Mouse (Mus musculus) midbrain, embryonic 13.5 days (tissue): ENCODE data around the gene Gadl1. TPM values are rescaled to one million over a fixed set of nuclear protein-coding genes. Genes with fewer than 3 reads are reported as not detected.
"Not testable (repeated sequence)": the region's sequence is repeated elsewhere in the genome, so short reads cannot be mapped to it uniquely, and the experiment has no call there.

Source experiments
- ATAC-seq: fragments of 200-750 bp; cut with Nextera tagmentation; 2 replicates; pipeline ENCODE4 v1.8.0; 2017; ENCODE audit warnings: mild to moderate bottlenecking, moderate TSS enrichment, moderate library complexity
- H3K27ac ChIP-seq: fragments of 300-500 bp; sonication (generic); 2 replicates; pipeline ENCODE4 v1.5.1; 2015; ENCODE audit warnings: inconsistent platforms, mild to moderate bottlenecking, moderate library complexity
- H3K27me3 ChIP-seq: fragments of 300-500 bp; sonication (generic); 2 replicates; pipeline ENCODE4 v1.6.1; 2015; ENCODE audit warnings: mild to moderate bottlenecking, inconsistent platforms
- H3K36me3 ChIP-seq: fragments of 300-500 bp; sonication (generic); 2 replicates; pipeline ENCODE4 v1.6.1; 2015; ENCODE audit warnings: mild to moderate bottlenecking, inconsistent platforms
- H3K4me1 ChIP-seq: fragments of 300-500 bp; sonication (generic); replicated peaks from 2 replicates; pipeline ENCODE4 v1.6.1; 2015; ENCODE audit warnings: inconsistent platforms
- H3K4me2 ChIP-seq: fragments of 300-500 bp; sonication (generic); replicated peaks from 2 replicates; pipeline ENCODE4 v1.6.1; 2015; ENCODE audit warnings: moderate library complexity, mild to moderate bottlenecking, inconsistent platforms
- H3K4me3 ChIP-seq: fragments of 300-500 bp; sonication (generic); replicated peaks from 2 replicates; pipeline ENCODE4 v1.5.1; 2015; ENCODE audit warnings: mild to moderate bottlenecking, inconsistent platforms
- H3K9ac ChIP-seq: fragments of 300-500 bp; sonication (generic); replicated peaks from 2 replicates; pipeline ENCODE4 v1.6.1; 2015; ENCODE audit warnings: mild to moderate bottlenecking, inconsistent platforms
- H3K9me3 ChIP-seq: fragments of 300-500 bp; sonication (generic); 2 replicates; pipeline ENCODE4 v1.6.1; 2016; ENCODE audit warnings: mild to moderate bottlenecking, inconsistent platforms
- WGBS: fragments of 180-500 bp; shearing (Covaris S2); methylation state at CpG from one replicate; pipeline ENCODE4 v1.1.7; 2015; 5-methylcytosine and 5-hydroxymethylcytosine counted together
- polyA plus RNA-seq: library from polyadenylated mRNA; unstranded; fragments of >200 nt; fragmentation: Nextera tagmentation; extraction: Ambion mirVana; gene quantifications from 2 replicates; pipeline ENCODE4 v1.2.1, GENCODE M21; 2015

Gadl1 gene
- polyA plus RNA-seq, 1 experiment from 2014 or later, result 0.22 TPM

DNA sequence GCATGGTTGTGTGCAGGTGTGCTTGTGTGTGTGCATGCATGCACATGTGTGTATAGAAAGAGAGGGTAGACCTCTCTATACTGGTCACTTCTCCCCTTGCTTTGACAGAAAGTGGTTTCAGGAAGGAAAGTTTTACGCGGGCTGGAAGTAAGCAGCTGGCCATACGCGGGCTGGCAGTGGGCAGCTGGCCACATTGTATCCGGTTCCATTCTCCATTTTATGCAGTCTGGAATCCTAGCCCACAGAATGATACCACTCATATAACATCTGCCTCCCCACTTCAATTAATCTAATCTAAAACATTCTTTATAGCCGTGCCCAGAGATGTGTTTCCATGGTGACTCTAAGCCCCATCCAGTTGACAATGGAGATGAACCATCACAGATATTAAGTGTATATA, 129.0 kb downstream of the Gadl1 start:
- no peak overlapping the region for H3K27ac ChIP-seq
- no peak overlapping the region for H3K9ac ChIP-seq
- H3K4me2 ChIP-seq, result no peak overlapping the region
- no peaks in the 10 kb centered on the region for H3K9me3 ChIP-seq
- no peaks in the 10 kb centered on the region for H3K27me3 ChIP-seq
- no peaks in the 10 kb centered on the region for H3K36me3 ChIP-seq
- WGBS, result 73% methylated on average over 6 of the region's 6 CpGs
- peak; percentile 37; the same call in 1 of the 2 replicates for ATAC-seq
- H3K4me1 ChIP-seq, result no peaks in the 10 kb centered on the region
- no peak overlapping the region for H3K4me3 ChIP-seq

DNA sequence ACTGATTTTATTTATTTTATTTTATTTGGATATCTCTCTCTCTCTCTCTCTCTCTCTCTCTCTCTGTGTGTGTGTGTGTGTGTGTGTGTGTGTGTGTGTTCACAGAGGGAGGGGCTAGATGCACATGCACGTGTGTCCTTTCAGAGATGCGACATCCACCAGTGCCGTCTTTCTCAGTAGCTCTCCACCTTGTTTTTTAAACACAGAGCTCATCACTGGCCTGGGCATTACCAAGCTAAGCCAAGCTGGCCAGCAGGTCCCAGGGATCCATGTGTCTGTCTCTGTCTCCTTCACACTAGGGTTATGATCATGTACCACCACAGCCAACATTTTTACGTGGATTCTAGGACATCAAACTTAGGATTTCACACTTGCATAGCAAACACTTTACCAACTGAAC, 130.7 kb downstream of the Gadl1 start:
- no peaks in the 10 kb centered on the region for H3K9me3 ChIP-seq
- ATAC-seq, result no peak
- no peak overlapping the region for H3K27ac ChIP-seq
- H3K4me3 ChIP-seq, result no peak overlapping the region
- 81% methylated on average over 4 of the region's 4 CpGs for WGBS
- H3K4me2 ChIP-seq, result no peak overlapping the region
- no peaks in the 10 kb centered on the region for H3K27me3 ChIP-seq
- no peak overlapping the region for H3K9ac ChIP-seq
- H3K36me3 ChIP-seq, result no peaks in the 10 kb centered on the region
- H3K4me1 ChIP-seq, result no peaks in the 10 kb centered on the region

DNA sequence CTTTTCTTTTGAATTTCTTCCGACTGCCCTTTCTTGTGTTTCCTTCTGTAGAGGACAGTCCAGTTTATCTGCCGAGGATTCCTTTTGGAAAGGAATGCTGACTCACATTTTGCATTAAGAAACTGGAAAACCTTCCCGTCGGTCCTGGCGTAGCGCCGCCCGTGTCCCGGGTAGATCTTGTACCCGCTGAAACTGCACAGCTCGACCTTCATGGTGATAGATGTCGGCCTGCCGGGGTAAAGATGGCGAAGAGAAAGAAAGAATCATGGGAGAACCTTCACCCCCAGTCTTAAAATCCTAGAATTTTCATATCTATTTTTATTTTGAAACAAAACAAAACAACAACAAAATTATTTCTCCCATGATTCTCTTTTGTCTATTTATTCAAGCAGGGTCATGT, 131.6 kb downstream of the Gadl1 start:
- WGBS, result 96% methylated on average over 14 of the region's 14 CpGs
- not testable (repeated sequence) for H3K27ac ChIP-seq, H3K36me3 ChIP-seq

DNA sequence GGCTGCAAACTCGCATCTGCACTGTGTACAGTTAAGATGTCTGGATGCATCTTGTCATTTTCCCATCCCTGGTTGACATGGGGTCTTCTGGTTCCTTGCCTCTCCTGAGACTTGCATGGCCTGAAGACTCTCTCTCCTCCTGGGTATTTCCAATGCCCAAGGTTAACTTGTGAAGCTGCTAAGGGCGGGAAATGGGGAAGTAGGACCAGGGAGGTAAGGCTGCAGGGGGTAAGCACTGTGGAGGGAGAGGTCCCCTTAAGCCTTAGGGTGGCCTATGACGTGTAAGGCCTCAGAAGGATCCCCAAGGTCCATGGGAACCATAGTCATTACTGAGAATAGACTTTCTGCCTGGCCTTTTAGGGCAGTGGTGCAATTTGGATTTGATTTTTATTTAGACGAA, 132.1 kb downstream of the Gadl1 start:
- no peak overlapping the region for H3K9ac ChIP-seq
- H3K36me3 ChIP-seq, result no peaks in the 10 kb centered on the region
- no peaks in the 10 kb centered on the region for H3K4me1 ChIP-seq
- H3K9me3 ChIP-seq, result no peaks in the 10 kb centered on the region
- no peak overlapping the region for H3K4me3 ChIP-seq
- no peak overlapping the region for H3K27ac ChIP-seq
- 68% methylated on average over 4 of the region's 4 CpGs for WGBS
- H3K4me2 ChIP-seq, result no peak overlapping the region
- no peak for ATAC-seq
- H3K27me3 ChIP-seq, result no peaks in the 10 kb centered on the region

More for the DNA sequence above, 131.6 kb downstream of the Gadl1 start:
- not testable (repeated sequence) for H3K9me3 ChIP-seq, H3K4me1 ChIP-seq, H3K4me3 ChIP-seq, ATAC-seq, H3K9ac ChIP-seq, H3K27me3 ChIP-seq, H3K4me2 ChIP-seq

DNA sequence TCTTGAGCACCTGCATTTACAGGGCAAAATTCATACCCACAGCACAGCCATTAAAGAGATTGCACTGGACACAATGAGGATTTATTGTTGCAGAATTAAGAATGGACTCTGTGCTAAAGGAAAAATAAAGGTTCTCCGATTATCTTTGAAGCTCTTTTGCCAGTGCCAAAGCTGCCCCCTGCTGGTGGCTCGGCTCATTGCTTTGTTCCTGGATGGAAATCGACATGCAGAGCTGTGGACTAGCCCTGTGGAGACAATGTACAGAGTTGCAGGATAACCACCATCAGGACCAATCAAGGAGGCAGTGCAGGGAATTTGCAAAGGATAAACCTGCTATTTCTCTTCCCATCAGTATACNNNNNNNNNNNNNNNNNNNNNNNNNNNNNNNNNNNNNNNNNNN, 132.5 kb downstream of the Gadl1 start:
- Histone ChIP-seq H3K4me3 (no peak overlapping the region), H3K27ac (no peak overlapping the region), H3K36me3 (no peaks in the 10 kb centered on the region), H3K9ac (no peak overlapping the region), H3K4me1 (no peaks in the 10 kb centered on the region), H3K9me3 (no peaks in the 10 kb centered on the region), H3K4me2 (no peak overlapping the region), H3K27me3 (no peaks in the 10 kb centered on the region)
- 13% methylated on average over 3 of the region's 3 CpGs for WGBS
- peak; percentile 43; the same call in 1 of the 2 replicates for ATAC-seq

DNA sequence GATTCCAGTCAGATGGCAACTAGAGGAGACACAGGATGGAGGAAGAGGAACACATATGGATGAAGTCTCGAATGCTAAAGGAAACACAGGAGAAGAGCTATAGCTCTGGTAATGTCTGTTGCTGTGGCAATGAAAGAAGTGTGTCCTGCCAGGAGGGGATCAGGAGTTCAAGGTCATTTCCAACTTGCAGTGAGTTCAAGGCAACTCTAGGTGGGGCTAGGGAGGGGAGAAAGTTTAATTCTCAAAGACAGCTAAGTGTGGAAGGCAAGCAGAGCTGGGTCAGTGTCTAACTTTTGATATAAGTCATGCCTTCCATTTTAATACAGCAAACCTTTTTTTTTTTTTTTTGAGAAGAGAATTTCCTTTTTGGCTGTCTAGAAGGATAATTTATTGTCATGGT, 140.7 kb downstream of the Gadl1 start:
- no peaks in the 10 kb centered on the region for H3K4me1 ChIP-seq
- H3K9me3 ChIP-seq, result no peaks in the 10 kb centered on the region
- no peak for ATAC-seq
- no peak overlapping the region for H3K9ac ChIP-seq
- no peaks in the 10 kb centered on the region for H3K27me3 ChIP-seq
- H3K36me3 ChIP-seq, result no peaks in the 10 kb centered on the region
- 88% methylated on average over 1 of the region's 1 CpGs for WGBS
- no peak overlapping the region for H3K4me2 ChIP-seq
- no peak overlapping the region for H3K4me3 ChIP-seq
- H3K27ac ChIP-seq, result no peak overlapping the region

DNA sequence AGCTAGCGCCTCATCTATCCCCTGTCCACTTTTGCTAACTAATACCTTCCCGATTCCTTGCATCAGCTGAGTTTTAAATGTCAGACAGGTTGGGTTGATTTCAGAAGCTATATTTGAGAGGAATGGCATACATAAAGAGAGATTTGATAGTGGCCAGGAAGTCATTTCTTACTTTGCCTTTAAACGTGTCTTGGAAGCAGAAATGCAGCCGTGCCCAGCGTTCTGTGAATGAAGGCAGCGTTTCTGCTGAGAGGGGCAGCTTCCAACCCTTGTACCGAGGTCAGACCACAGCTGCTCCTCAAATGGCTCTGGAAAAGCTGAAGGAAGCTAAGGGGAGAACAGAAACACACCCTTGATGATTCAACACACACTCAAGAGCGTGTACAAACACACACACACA, 144.7 kb downstream of the Gadl1 start:
- Histone ChIP-seq H3K36me3 (no peaks in the 10 kb centered on the region), H3K27me3 (no peaks in the 10 kb centered on the region), H3K4me3 (no peak overlapping the region), H3K27ac (no peak overlapping the region), H3K9me3 (no peaks in the 10 kb centered on the region), H3K9ac (no peak overlapping the region), H3K4me2 (no peak overlapping the region), H3K4me1 (peaks cover under 1% of the 10 kb centered on the region)
- 84% methylated on average over 8 of the region's 8 CpGs for WGBS
- no peak for ATAC-seq

DNA sequence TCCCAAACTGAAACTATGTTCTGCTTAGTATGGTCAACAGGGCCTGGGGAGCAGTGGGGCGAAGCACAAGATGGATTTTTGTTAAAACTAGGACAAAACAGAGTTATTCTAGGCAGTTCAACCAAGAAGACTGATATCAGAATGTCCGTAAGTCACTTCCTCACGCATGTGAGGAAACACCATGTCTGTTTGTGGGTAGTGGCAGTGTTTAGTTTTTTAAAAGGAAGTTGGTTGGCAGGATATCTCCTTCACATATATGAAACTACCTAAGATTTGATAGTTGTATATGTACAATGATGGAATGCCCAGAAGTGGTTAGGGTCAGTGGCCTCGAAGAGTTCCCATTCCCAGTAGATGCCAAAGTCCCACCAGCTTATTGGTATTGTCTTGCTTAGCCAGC, 149.2 kb downstream of the Gadl1 start:
- no peak overlapping the region for H3K9ac ChIP-seq
- peaks cover 5% of the 10 kb centered on the region for H3K4me1 ChIP-seq
- H3K4me3 ChIP-seq, result no peak overlapping the region
- 95% methylated on average over 4 of the region's 4 CpGs for WGBS
- no peak overlapping the region for H3K4me2 ChIP-seq
- no peak for ATAC-seq
- no peaks in the 10 kb centered on the region for H3K9me3 ChIP-seq
- no peaks in the 10 kb centered on the region for H3K27me3 ChIP-seq
- H3K36me3 ChIP-seq, result no peaks in the 10 kb centered on the region
- no peak overlapping the region for H3K27ac ChIP-seq

DNA sequence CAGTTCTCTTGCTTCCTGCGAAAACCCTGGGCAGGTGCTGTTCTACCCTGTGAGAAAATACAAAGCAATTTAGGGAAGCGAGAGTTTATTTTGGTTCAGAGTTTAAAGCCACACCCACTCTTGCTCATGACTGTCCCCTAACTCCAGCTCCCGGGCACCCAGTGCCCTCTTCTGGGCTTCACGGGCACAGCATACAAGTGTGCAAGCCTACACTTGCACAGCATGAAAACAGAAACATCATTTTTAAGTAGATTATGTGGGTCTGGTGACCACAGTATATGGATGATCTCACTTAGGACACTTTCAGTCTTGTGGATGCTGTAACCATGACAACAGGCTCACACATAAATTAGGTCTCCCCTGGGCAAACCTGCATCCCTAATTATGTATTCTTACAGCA, 149.9 kb downstream of the Gadl1 start:
- no peaks in the 10 kb centered on the region for H3K27me3 ChIP-seq
- no peaks in the 10 kb centered on the region for H3K9me3 ChIP-seq
- peaks cover 5% of the 10 kb centered on the region for H3K4me1 ChIP-seq
- no peaks in the 10 kb centered on the region for H3K36me3 ChIP-seq
- no peak overlapping the region for H3K9ac ChIP-seq
- 76% methylated on average over 4 of the region's 4 CpGs for WGBS
- no peak overlapping the region for H3K4me3 ChIP-seq
- H3K27ac ChIP-seq, result no peak overlapping the region
- peak; percentile 58; the same call in 1 of the 2 replicates for ATAC-seq
- no peak overlapping the region for H3K4me2 ChIP-seq

DNA sequence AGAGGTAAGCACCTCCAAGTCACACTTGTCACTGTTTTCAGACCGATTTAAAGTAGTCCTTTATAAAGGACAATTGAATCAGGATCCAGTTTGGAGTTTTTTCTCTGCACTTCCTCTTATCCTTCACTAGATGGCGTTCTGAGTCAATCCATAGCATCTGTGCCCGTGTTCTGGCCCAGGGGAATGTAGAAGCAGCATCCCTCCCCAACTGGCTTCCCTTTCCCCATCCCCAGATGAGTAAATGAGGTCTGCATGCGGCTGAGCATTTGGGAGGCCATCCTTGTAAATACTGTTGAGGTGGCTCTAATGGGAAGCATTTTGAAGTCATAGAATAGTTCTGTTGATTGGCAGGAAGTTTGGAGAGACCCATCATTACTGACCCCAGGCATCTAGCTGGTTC, 151.4 kb downstream of the Gadl1 start:
- WGBS, result 16% methylated on average over 4 of the region's 4 CpGs

DNA sequence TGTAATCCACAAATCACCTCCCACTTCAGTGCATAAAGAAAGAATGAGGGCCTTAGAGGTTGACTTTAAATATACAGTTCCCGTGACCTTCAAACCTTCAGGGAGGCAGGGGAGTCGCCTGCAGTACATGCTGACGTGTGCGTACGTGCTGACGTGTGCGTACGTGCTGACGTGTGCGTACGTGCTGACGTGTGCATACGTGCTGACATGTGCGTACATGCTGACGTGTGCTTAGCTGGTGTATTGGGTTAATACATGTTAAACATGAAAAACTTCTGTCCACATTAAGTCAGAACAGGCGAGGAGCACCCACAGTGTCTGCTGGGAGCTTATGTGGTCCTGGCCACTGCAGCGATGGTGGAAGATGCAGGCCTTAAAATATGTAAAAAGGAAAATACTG, 155.5 kb downstream of the Gadl1 start:
- 91% methylated on average over 17 of the region's 17 CpGs for WGBS
- H3K27ac ChIP-seq, result no peak overlapping the region
- no peaks in the 10 kb centered on the region; the same call in 1 of the 2 replicates for H3K9me3 ChIP-seq

More for the DNA sequence above, 151.4 kb downstream of the Gadl1 start:
- no peaks in the 10 kb centered on the region for H3K9me3 ChIP-seq
- no peak overlapping the region for H3K9ac ChIP-seq
- peaks cover 5% of the 10 kb centered on the region for H3K4me1 ChIP-seq
- H3K27ac ChIP-seq, result no peak overlapping the region
- no peak overlapping the region for H3K4me3 ChIP-seq
- H3K4me2 ChIP-seq, result no peak overlapping the region
- no peak for ATAC-seq
- no peaks in the 10 kb centered on the region for H3K27me3 ChIP-seq
- no peaks in the 10 kb centered on the region for H3K36me3 ChIP-seq

DNA sequence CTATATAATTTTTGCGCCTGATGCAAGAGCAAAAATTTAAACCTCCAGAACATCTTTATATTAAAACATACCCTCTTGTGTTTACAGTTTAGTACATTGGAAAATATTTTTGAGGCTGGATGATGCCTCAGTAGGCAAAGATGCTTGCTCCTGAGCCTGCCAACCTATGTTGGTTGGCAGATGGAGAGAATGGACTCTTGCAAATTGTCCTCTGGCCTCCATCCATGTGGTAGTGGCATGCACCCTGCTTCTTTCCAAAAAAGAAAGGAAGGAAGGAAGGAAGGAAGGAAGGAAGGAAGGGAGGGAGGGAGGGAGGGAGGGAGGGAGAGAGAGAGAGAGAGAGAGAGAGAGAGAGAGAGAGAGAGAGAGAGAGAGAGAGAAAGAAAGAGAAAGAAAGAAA, 162.3 kb downstream of the Gadl1 start:
- H3K4me3 ChIP-seq, H3K4me1 ChIP-seq, ATAC-seq, H3K27me3 ChIP-seq, H3K4me2 ChIP-seq, H3K27ac ChIP-seq, H3K9me3 ChIP-seq, H3K9ac ChIP-seq, H3K36me3 ChIP-seq: not testable (repeated sequence)
- WGBS, result 98% methylated on average over 1 of the region's 1 CpGs

More for the DNA sequence above, 155.5 kb downstream of the Gadl1 start:
- Histone ChIP-seq H3K27me3 (no peaks in the 10 kb centered on the region), H3K4me1 (no peaks in the 10 kb centered on the region; the same call in 1 of the 2 replicates), H3K4me3 (no peak overlapping the region), H3K36me3 (no peaks in the 10 kb centered on the region), H3K9ac (no peak overlapping the region), H3K4me2 (no peak overlapping the region)
- no peak for ATAC-seq

DNA sequence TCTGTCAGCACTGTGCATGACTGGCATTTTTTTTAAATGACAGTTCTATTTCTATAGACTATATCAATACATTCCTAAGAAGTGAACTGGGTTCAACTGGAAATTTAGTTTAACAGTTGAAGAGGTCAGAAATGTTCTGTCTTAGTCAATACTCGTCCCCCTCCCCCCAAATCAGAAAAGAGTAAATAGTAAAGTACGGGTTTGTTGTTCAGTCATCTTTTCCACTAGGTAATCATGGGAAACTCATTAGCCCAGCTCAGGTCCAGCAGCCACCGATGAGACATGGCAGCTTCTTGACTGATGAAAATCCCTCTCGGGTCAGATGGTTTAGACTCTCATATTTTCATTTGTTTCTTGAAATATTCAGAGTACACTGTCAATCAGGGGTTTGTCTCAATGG, 166.9 kb downstream of the Gadl1 start:
- no peak for ATAC-seq
- no peak overlapping the region for H3K4me2 ChIP-seq
- H3K27me3 ChIP-seq, result no peaks in the 10 kb centered on the region
- H3K36me3 ChIP-seq, result no peaks in the 10 kb centered on the region
- no peak overlapping the region for H3K9ac ChIP-seq
- 84% methylated on average over 4 of the region's 4 CpGs for WGBS
- H3K4me1 ChIP-seq, result no peaks in the 10 kb centered on the region
- H3K4me3 ChIP-seq, result no peak overlapping the region
- no peaks in the 10 kb centered on the region for H3K9me3 ChIP-seq
- no peak overlapping the region for H3K27ac ChIP-seq
